Mouse (Mus musculus) frontal cortex, adult (tissue): ENCODE results near the gene Scd2.
"Not testable (repeated sequence)": the region's sequence is repeated elsewhere in the genome, so short reads cannot be mapped to it uniquely, and the experiment has no call there.

ENCODE experiments used
- ATAC-seq: cut with Nextera tagmentation; 2 replicates; pipeline ENCODE4 v1.9.2; 2017; ENCODE audit warnings: mild to moderate bottlenecking, moderate library complexity, mixed read lengths; ENCODE audit not compliant: low TSS enrichment

The Scd2 gene

DNA sequence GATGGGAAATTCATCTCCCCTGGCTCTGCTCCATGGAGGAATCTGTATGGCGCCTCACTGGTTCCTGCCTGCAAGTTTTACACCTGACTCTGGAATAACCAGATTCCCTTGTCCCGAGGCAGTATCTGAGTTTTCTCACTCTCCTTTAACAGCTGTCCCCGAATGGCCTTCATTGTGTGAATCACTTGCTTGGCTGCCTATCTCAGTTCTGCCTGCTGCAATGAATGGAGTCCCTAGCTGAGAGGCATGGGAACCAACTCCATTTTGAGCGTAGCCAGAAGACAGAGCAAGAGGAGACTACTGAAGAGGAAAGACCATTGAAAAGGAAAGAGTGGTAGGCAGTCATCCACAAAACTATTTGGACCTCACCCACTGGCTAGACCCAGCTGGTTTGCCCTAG, 19.8 kb upstream of the Scd2 start:
- peak; percentile 59 for ATAC-seq

DNA sequence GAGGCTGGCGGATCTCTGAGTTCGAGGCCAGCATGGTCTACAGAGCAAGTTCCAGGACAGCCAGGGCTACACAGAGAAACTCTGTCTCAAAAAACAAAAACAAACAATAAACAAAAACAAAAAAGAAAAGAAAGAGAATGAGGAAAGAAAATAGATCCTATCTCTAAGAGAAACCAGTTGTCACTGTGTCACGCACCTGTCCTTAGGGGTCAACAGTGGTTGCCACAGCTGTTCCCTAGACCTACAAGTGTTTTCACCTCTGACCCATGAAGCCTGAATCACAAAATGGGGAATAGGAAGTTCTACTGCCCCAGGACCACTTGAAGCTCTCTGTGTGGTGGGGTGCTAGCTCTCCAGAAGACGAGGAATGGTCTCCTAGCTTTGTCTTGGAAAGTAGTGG, 19.0 kb upstream of the Scd2 start:
- ATAC-seq: no peak

DNA sequence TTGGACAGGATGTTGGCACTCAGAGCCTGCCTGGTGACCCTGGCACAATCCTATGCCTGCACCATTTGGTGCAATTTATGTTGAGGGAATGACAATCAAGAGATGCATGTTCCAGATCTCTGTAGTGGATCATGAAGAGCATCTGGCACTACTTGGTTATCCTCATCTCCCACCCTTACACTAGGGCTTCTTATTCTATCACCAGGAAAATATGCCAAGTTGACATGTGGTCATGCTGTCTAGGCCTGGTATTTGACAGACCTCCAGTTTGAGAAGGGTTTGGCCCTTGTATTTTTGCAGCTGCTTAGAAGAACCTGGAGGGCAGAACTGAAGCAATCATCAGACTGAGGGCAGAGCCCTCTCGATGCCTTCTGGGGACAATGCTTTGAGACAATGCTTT, 18.1 kb upstream of the Scd2 start:
- ATAC-seq: no peak

DNA sequence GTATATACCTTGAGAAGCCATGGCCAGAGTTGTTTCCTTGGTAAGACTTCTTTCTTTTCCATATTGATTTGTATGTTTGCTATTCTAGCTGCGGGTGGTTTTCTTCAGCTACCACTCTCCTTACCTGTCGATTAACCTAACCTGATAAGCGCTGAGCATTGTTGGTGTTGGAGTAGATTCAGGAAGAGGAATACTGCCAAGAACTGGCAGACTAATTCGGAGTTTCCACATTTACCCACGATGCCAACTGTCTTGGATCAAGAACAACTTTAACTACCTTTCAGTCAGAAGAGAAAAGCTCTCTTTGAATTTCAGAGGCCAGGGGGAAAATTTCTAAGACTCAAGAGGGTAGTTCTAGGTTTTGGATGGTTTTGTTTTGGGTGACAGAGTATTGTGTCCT, 16.6 kb upstream of the Scd2 start:
- ATAC-seq: no peak

DNA sequence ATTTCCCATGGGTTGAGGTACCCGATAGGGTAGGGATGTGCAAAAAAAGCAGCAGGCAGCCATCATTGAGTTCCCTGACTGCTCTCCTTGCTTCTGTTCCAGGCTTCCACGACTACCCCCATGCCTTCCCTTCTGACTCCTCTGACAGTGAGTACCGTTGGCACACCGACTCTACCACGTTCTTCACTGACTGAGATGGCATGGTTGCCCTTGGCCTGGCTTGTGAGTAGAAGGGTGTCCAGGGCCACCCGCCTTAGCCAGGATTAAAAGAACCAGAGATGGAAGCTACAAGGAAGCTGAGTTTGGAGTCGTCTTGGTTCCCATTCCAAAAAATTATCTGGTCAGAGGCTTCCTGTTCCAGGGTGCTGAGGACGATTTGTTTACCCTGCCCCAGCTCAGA, 15.5 kb upstream of the Scd2 start:
- ATAC-seq: no peak

DNA sequence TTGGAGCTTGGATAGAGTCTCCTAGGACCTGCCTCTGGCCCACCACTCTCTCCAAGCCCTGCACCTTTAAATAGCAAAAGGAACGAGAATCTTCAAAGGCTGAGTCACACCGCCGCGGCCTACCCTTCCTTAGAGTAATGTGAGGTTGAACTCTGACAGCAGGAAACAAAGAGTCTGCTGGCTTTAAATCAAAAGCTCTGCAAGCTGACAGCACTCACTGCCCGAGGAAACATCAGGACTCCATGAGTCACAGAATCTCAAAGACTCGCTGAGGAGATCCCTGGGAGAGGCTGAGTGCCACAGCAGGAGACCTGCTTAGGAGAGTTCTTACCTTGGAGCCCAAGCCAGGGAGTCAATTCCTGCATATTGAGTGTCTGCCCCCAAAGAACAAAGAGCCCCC, 12.7 kb upstream of the Scd2 start:
- ATAC-seq: no peak

DNA sequence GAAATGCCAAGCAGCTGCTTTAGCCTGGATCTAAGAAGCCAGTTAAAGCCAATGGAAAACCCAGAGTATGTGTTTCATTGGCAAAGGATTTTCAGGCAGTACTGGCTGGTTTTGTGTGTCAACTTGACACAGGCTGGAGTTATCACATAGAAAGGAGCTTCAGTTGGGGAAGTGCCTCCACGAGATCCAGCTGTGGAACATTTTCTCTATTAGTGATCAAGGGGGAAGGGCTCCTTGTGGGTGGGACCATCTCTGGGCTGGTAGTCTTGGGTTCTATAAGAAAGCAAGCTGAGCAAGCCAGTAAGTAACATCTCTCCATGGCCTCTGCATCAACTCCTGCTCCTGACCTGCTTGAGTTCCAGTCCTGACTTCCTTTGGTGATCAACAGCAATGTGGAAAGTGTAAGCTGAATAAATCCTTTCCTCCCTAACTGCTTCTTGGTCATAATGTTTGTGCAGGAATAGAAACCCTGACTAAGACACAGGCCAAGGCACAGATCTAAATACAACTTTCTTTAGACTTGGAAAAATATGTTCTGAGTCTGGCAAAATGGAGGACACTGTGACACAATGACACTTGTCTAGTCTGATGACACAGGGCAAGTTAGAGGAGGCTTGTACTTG, 11.5 kb upstream of the Scd2 start:
- not testable (repeated sequence) for ATAC-seq

DNA sequence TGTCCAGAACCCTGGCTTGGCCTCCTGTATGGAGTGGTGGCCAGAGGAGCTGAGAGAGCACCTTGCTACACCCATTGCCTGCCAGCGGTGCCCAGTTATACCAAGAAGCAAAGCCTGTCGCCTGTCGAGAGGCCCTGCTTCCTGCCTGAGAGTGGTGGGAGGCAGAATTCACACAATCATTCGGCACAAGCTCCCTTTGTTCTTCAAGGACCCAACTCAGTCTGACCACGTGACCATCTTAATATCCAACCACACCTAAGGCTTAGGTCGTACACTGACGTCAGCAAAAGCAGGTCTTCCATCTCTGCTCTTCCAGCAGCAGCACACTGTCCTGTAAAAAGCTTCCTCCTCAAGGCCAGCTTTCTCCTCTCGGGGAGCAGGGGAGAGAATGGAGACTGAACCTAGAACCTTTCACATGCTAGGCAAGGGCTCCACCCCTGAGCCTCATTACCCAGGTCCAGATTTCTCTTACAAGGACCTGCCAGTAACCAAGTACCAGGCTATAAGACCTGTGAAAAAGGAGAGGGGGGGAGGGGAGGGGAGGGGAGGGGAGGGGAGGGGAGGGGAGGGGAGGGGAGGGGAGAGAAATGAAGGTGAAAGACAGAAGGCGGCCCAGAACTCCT, 10.8 kb upstream of the Scd2 start:
- ATAC-seq: no peak

DNA sequence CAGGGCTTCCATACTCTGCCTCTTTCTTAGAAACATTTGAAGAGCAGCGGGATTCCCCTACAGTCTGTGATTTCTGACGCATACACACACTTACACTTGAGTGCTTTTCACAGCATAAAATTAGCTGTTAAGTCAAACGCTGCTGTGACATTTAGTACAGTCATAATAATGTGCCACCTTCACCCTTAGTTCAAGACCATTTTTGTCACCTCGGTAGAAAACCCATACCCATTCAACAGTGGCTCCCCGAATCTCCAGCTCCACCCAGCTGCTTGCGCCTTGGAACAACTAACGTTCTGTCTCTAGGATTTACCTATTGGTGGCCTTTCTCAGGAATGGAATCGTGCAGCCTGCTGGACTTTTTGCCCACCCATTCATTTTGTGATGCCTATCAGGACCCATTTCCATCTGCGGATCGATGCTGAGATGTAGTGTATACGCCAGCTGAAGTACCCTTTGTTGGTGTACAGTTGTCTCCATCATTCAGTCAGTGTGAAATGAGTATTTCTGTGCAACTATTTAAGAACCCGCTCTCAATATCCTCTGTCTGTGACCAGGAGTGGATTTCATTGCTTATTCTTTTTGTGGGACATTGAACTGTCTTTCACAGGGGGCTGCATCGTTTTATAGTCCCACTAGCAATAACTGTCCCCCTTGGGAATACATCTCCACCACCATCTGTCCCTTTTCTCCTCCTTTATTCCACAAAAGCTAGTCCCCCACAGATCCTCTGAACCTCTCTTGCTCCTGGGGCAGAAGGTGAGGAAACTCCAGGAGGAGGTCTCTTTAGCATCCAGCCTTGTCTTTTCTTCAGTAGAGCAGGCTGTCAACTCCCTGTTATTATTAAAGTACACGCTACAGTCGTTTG, 10.1 kb upstream of the Scd2 start:
- no peak for ATAC-seq

DNA sequence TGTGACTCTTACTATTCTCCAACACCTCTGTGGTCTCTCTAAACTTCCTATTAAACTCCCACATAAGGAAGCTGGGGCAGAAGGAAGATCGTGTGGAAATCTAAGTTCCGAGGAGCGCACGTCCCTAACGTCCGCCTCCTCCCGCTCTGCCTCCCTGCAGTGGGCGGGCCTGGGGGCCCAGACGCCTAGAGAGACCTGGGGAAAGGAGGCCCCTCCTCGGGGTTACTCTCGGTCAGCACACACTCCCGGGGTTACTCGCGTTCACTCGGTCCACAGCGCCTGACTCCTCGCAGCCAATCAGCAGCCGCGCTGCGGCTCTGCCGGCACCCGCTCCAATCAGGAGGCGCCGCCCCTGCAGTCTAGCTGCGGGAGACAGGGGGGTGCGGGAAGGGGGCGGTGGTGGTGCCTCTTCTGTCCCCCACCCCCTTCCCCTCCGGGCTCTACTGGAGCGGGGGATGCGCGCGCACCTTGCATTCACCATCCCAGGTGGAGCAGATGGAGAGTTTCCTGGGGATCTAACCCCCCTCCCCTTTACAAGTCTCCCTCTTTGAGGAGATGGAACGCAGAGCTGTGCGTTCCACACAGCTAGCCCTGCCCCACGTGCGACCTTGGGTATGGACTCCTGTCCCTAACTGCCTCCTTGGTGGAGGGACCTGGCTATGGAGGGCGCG, 9.3 kb upstream of the Scd2 start:
- peak; percentile 97 for ATAC-seq

DNA sequence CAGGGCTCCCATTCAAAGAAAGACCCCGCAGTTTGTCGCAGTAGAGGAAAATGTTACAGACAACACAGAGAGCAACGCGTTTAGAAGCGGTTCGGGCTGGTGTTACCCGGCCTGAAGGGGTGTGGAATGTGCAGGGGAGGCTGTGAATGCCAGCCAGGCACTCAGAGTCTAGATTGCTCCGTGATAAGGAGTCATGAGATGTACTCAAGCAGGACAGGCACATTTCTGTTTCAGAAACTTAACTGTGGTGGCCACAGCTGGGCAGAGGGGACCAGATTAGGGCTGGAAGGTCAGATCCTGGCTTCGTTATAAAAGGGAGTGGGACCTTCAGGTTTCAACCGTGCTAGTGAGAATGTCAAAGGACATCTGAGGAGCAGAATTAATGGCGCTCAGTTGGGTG, 8.8 kb upstream of the Scd2 start:
- ATAC-seq: peak; percentile 32

DNA sequence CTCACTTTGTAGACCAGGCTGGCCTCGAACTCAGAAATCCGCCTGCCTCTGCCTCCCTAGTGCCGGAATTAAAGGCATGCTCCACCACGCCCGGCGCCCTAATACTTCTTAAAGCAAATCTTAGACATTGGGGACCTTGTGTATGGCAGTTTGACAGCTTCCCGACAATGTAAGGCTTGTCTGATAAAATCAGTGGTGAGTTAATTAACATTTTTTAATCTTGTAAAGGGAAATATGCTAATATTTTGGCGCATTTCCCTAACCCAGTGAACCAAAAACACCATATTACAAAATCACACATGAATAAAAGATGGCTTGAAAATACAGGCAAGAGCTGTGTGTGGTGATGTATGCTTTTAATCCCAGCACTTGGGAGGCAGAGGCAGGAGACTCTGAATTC, 7.9 kb upstream of the Scd2 start:
- ATAC-seq: no peak

DNA sequence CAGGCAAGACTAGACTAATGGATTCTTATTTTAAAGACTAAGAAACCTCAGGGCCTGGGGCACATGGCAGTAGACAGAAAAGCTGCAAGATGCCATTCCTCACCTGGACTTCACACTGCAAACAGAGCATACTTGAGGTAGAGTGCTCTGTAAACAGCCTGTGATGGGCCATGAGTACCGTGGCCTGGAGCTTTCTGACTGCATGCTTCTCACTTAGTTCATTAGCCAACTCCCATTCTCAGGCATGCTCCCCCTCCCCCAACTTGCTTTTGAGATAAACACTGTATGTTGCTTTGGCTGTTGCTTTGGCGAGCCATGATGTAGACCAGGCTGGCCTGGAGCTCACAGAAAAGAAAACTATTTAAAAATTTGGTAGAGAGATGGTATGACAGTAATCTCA, 7.4 kb upstream of the Scd2 start:
- ATAC-seq: no peak

DNA sequence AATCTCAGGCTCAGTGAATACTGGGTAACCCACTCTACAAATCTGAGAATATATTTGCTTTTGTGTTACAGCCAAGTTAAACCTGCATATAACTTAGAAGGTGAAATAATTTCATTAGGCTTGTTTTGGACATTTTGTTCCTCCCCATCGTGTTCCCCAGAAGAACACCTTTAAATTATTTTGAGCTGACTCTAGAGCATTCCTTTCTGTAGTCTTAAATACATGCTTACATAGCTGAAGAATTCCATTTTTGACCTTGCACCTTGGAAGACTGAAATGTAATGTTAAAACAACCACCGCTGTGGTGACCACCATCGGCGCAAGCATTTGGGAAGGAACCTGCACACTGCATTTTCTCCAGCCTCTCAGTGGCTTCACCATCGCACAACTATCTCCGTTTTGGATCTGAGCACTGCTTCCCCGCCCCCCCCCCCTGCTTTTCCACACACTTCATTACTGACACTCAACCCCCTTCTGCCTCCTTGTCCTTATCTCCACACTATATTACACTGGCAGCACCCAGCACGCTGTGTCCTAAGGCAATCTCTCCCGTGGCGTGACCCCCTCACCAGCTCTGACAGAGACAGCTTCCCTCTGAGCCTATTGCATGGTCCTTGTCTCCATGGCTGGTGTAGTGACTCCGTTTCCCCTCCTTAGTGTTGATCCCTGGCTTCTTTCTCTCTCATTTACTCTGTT, 5.9 kb upstream of the Scd2 start:
- ATAC-seq: no peak

DNA sequence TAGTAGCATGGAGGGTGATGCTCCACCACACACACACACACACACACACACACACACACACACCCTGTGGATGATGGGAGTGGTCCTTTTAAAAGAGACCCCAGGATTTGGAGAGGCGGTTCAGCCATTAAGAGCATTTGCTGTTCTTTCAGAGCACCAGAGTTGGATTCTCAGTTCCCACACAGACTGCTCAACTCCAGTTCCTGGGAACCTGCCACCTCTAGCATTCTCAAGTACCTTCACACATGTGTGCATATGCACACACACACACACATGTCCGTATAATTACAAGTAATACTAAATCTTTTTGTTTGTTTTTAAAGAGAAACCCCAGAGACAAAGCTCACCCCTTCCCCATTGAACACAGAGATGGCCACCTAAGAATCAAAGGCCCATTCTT, 1.4 kb upstream of the Scd2 start:
- ATAC-seq: no peak

DNA sequence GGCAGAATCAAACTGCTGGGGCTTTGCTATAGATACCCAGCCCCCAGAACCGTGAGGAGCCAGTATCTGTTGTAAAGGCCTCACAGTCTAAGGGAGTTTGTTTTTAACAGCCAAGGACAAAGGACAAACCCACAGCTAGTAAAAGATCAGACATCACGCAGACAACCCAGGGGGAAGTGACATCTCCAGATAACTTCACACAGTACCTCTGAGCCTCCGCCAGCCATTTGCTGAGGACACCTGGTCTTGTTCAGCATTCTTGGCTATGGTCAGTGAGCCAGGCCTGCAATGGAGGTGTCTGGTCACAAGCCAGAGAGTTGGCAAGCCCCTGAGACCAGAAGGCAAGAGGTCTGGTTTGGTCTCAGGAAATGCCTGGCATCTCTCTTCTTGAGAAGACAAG, 991 bp upstream of the Scd2 start:
- no peak for ATAC-seq

DNA sequence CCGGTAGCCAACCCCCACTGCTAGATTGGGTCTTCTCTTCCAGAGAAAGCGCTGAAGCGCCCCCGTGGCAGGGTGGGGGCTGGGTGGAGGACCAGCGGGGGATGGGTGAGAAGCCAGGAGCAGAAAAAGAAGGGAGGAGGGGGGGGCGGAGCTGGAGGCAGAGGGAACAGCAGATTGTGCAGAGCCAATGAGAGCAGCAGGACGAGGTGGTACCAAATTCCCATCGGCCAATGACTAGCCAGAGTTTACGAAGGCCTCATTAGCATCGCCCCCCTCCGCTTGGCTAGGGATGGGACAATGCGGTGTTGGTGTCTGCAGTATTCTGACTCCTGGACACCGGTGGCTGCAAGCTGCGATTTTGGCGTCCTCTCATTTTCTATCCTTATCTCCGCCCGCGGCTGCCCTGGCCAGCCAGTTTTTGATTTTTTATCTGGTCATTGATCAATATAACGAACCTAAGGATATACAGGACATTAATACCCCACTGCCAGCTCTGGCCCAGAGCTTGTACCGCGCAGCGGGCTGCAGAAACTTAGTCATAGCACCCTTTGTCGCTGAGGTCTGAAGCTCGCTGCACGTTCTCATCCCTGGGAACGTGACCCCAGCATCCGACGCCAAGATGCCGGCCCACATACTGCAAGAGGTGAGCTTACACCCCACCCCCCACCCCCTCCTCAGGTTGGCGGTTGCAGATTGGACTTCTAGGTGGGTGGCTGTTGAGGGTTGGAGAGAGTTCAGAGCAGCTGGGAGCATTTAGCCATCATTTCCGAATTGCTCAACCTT, 486 bp downstream of the Scd2 start:
- ATAC-seq: peak; percentile 81

DNA sequence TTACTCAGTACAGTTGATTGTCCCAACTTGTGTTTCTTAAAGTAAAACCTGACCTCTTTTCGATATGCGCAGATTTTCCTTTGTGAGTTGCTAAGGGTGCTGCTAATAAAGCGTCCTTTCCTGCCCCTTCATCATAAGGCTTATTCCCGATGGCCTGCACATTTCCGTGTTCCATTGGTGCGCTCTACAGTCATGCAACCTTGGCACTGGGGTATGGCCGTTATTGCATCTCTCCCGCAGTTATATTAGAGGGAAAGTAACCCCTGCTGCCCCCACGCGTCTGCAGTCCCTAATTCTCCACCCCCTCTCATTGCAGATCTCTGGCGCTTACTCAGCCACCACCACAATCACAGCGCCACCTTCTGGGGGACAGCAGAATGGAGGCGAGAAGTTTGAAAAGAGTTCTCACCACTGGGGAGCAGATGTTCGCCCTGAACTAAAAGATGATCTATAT, 1.1 kb downstream of the Scd2 start:
- peak; percentile 11; the same call in 1 of the 2 replicates for ATAC-seq

DNA sequence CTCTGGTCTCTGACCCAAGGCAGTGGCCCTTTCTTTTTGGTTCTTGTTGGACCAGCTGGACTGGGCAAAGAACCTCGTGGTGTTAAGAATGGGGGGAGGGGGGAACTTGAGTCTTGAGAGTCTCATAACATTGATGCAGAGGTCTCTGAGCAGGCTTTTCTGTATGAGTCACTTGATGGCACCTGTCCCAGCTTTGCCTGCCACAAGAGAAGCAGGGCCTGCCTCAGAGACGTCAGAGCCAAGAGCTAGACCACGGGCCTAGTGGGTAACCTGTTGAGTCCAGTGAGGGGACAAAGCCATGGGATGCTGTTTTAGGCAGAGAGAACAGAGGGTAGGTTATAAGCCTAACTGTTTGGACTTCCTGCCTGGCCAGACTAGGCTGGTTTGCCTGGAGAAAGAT, 1.8 kb downstream of the Scd2 start:
- ATAC-seq: no peak

DNA sequence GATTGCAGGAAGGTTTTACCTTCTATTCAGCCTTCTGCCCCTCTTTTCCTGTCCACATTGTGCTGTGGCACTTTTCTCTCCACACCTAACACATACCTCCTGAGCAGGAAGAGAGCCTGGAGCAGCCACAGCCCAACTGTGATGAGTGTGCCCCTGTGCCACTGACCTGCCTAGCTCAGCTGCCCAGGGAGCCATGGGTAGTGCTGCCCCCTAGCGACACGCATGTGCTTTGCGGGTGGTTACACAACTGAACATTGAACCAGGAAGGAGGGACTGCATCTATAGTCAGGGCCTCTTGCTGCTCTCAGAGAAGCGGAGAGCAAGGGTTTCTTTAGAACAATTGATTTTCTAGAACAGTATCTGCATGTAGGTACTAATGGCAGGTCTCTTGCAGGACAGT, 2.3 kb downstream of the Scd2 start:
- ATAC-seq: peak; percentile 35; the same call in 1 of the 2 replicates

DNA sequence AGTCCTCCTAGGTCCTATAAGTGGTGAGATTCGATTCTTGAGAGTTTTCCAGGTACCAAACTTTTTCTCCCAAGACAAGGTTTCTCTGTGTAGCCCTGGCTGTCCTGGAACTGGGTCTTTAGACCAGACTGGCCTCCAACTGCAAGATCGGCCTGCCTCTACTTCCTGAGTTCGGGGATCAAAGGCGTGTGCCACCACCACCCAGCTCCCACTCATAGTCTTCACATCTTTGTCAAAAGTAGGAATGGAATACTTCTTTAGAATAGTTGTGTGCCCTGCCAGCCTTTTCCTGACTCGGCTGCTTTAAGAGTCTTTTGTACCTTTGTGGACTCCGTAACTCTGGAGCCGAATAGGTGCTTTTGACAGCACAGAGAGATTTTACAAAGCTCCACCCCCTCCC, 2.7 kb downstream of the Scd2 start:
- no peak for ATAC-seq
